Mouse (Mus musculus) yolk sac, embryonic 10.5 days (tissue): ENCODE data around the gene Gm20696.
A peak's percentile ranks its signal among the peaks of the same experiment; 100 is the strongest.

Experiments used
- DNase-seq: peaks from one replicate; pipeline ENCODE4 v3.0.0-alpha.2; 2017; ENCODE audit warnings: low spot score

Gm20696 gene

DNA sequence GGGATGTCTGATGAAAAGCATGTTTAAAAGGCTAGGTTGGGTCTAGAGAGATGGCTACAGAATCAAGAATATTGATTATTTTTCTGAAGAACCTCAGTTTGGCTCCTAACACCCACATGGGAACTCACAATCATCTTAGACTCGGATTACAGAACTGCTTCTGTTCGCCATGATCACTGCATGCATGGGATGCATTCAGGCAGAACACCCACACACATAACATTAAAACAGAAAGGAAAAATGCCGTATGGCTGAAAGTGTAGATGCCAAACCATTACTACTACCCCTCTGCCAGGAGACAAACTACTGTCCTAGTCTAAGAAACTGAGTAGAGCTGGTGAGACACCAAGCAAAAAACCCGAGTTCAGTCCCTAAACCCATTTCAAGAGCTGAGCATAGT lies 336.4 kb downstream of the Gm20696 start:
- no peak for DNase-seq

DNA sequence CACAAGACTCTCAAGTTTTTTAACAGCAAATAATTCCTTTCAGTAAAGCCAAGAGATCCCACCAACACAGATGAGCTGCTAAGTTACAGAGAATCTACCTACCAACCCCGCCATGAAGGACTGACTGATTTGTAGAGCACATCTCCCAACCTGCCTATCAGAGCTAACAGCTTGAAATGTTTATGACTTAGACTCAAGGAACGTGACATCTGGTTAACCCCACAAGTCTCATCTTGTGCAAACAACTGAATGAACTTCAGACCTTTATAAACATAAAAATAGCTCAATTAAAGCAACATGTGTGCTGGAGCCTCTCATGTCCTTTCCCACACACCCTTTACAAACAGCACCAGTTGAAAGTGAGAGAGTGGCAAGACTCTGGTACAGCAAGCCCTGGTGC lies 338.0 kb downstream of the Gm20696 start:
- peak; percentile 25 for DNase-seq

DNA sequence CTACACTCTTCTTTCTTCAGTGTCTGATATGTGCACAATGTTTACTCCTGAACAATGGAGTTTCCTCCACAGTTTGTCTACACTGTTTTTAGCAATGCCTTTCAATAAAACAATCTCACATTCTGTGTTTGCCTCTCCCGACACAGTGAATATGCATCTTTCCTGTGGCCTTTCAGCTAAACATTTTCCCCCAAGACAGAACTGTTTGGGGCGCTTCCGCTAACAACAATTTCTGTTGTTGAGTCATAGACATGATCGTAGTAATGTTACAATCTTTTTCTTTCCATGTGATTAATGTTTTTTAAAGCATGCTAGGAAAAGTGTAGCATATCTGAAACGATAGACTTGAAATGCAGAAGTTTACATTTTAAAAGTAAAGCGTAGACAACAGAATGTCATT lies 338.5 kb downstream of the Gm20696 start:
- no peak for DNase-seq

DNA sequence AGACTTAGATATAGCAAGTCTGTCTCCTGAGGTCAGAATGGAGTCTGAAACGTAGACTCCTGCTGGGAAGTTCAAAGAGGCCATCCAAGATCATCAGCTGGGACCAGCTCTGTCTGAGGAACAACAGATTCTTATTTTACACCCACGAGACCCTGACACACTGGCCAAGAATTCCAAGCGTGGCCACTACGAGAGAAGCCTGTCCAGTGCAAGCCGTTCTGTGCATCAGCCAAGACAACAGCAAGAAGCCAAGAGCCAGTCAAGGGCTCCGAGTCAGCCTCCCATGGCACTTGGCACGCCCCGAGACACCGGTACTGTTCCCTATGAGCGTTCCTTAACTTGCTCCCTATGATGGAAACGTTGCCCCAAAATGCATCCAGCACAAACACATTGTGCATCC lies 338.9 kb downstream of the Gm20696 start:
- no peak for DNase-seq

DNA sequence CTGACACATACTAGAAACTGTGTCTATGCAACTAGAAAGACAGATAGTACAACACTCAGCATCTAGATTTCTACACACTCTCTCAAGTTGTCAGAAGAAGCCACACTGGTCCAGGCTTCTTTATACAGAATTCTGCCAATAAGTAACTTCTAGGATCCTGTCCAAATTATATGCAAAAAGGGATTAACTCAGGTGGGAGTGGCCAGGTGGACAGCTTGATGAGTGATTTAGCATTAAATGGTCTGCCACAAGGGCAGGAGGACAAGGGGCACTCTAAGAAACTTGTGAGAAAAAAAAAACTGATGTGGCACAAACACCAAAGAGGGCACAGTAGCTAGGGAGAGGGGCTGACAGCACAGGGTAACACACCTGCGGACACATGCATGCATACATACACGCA lies 340.7 kb downstream of the Gm20696 start:
- DNase-seq: no peak

DNA sequence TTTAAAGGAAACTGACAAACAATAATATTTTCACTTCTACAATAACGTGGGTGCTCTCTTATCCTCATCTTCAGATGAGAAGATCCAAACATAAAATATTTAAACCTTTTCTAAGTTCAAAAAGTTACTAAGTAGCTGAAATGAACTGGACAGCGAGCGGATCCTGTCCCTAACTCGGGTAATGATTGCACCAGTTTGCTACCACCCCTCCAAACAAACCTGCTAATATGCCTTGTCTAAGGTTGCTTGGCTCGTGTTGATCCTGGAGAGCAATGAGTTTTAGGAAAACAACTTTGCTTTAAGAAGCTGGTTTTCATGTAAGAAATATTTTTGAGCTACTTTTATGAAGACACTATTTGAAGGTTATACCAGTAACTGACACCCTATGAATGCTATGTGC lies 341.1 kb downstream of the Gm20696 start:
- no peak for DNase-seq

DNA sequence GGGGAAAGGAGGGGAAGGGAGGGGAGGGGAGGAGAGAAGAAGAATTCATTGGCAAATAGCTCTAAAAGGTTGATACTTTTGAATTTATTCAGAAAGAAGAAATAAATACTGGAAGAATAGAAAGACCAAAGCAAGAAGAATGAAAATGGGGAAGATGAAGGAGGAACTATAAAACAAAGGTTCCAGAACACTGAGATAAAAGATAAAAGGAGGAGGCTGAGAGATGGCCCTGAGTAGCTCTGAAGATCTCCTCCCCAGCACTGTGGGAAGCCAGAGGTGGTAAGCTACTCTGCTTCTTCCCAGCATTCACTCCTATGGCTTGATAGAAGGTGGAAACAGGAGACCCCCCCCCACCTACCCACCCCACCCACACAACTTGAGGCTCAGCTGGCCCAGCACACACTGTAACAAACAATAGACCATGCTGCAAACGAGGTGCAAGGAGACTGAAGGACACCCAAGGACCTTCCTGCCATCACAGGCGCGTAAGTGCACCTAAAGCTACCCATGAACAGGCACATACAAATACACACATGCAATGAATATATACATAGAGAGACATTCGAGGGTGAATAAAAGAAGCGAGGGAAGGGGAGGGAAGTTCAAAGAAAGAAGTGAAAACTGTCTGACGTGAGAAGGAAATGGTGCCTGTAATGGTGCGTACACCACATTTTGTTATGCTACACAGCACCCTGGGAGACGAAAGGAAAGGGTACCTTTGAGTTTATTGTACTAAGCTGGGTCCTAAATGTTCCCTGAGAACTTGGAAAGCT lies 344.3 kb downstream of the Gm20696 start:
- no peak for DNase-seq

DNA sequence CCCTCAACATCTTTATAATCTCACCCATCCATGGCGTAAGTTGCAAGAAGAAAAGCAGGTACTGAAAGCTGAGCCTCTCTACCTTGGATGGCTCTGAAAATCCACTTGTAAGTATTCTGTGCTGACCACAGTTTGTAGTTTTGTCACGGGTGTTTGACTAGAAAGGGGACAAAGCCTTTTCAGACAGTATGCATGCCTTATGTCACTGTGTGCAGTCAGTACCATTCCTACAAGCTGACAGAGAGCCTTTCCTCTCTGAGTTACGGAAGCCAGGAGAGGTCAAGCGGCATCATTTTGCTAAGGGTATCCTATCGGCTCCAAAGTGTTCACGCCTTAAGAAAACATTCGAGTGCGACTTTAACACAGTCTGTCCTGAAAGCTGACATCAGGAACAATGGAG lies 346.2 kb downstream of the Gm20696 start:
- DNase-seq: no peak

DNA sequence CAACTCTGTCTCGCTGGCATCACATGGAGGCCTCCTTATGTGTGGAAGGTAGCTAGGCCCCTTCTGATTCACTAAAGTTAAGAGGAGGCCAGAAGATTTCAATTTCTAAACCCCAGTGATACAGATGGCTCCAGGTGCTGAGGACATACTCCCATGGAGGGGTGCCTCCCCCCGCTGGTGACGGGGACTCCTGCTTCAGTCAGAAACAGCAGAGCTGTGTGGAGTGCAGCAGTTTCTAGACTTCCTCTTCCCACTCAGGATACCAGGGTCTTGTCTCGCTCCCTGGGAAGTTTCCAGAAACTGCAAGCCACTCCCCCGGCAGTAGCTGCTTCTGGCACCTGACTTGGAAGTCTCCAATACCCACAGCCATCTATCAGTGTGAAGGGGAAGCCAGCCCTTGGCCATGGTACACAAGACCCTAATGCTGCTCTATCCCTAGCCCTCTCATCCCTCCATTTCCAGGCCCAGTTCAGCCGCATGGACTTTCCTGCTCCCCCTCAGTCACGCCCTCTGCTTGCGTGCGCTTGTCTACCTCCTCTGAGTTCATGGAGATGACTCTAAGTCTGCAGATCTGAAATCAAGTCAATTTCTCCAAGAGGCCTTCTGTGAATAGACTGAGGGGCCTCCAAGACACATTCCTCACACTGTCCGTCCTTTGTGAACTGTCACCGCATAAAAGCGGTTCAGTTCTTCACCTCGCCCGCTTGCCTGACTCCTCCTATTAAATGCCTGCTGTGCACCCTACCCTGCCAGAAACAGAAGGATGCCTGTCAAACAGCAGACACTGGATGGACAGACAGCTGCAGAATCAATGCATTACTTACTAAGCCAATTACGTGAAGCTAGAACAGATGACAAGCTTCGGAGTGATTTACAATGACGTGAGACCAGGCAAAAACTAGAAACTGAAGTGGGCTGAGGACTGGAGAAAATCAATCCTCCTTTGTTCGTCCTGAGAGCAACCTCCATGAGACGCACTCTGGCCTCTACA lies 346.9 kb downstream of the Gm20696 start:
- no peak for DNase-seq

DNA sequence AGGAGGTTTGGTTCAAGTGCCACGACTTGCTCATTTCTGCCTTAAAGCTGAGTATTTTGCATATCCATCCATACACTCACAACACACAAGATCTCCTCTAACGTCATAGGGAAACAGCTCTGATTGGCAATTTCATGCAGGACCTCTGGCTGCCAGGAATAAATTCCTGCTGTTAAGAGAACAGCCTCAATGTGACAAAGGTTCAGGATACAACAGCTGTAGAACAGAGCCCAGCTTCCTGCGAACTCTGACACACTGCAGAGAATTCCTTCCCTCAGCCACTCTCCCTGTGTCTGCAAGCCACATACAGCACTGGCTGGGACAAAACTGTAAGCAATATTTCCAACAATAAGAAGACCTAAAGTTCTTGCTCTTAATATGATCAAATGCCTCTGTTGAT lies 351.9 kb downstream of the Gm20696 start:
- no peak for DNase-seq

DNA sequence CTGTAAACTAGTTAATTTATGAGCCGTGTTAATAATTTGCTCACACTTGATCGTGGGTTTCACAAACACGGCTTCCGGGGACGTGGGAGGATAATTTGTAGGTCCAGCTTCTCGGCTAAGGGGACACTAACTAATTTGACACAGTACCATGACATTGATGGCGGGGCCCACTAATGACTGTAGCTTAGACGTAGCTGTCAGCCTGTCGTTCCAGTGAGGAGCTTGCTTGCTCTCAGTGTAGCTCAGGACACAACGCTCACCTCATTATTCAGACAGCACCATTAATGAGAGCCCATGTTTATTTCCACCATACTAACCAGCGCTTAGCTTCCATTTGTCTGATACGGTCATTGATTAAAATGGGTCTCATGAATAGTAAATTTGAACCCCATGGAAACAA lies 356.1 kb downstream of the Gm20696 start:
- DNase-seq: no peak

DNA sequence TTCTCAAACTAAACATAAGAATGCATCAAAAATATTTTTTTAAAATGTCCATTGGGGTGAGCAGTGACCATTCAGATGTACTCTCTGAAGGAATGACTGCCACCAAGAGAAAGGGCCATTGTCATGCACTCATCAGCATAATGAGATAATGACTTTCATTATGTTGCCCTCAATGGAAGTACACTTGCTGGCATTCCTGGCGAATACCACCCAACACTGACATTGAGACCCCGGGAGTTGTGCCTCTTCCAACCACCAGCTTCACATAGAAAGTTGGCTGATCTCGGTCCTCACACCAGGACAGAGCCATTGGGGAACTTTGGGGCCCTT lies 356.5 kb downstream of the Gm20696 start:
- DNase-seq: no peak

DNA sequence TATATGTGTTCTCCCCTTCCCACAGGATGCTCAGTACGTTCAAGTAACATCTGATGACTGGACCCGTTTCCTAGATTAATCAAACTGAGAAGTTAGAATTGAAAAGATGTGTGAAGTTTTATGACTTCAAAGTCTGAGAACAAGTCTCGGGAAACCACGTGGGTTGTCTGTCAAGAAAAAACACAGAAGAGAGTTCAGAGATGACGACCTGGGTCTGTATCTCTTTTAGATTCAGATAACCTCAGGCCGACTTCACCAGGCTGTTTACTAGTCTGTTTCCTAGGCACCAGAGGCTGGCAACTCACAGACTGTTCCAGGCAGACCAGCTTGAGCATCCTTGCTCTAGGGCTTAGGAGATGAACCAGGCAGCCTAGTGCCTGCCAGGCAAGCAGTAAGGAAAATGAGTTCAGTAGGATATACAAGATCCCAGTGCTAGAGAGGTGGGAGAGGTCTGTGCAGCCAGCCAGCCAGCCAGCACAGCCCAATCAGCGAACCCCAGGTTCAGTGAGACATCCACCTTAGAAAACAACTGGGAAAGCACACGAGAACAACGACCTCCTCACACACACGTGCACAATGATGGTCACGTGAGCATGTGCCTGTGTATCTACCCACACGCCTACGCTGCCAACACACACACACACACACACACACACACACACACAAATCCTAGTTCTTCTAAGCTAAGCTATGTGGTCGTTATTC lies 357.0 kb downstream of the Gm20696 start:
- no peak for DNase-seq

DNA sequence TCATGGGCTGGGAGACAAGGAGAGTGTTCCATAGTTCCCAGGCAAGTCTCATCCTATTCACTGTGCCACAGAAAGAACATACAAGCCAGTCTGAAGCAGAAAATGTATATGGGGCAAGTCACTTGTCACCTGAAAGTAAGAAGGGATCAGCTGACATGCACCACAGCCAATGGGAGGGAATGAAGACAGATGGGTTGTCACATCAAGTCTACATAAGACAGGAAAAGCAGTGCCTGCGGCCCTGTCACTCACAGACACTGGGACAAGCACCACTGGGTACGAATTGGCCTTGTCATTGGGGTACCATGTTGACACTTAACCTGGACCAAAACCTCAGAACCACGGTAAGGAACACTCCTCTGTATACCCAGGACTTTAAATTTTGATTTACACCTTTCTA lies 360.8 kb downstream of the Gm20696 start:
- no peak for DNase-seq

DNA sequence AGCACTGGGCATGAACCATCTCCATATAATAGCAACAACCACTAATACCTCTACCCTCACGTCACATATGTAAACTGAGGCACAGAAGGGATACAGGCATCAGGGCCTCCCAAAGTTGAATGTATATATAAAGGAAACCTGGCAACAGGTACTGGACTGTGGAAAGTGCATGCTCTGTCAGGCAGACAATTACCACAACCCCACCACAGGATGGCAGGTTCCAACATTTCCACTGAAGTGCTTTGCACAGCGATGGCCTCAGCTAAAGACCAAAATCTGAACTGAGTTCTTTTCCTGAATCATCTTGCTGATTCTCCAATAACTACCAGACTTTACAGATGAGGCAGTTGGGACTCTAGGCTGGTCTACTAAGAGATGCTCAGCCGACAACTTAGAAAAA lies 361.4 kb downstream of the Gm20696 start:
- DNase-seq: no peak

DNA sequence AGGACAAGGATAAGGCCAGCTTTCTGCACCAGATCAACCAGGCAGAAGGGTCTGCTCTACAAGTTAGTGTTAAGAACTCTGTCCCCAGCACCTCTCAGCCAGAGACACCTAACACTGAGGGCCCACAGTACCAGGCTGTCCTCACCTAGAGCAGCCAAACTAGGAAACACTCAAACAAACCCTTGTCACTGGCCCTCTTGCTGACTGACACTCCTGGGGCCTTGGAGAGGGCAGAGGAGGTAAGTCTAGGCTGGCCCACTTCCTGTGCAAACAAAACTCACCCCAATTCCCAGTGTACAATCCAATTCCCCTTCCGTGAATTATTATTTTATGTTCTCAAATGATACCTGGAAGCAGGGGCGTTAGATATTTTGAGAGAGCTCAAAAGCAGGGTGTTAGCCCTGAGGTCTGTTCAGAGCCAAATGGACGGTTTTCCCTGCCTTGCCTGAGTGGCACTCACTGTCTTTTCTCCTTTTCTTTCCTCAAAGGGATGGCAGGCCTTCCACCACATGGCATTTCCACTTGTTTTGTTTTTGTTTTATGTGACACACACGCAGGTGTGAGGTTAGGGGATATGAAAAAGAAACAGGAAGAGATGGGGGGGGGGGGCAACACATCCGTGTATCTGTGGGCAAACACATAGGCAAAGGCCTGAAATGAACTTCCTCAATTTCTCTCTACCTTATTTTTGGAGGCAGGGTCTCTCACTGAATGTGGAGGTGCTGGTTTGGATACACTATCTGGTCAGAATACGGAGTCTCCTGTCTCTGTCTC lies 363.7 kb downstream of the Gm20696 start:
- no peak for DNase-seq

DNA sequence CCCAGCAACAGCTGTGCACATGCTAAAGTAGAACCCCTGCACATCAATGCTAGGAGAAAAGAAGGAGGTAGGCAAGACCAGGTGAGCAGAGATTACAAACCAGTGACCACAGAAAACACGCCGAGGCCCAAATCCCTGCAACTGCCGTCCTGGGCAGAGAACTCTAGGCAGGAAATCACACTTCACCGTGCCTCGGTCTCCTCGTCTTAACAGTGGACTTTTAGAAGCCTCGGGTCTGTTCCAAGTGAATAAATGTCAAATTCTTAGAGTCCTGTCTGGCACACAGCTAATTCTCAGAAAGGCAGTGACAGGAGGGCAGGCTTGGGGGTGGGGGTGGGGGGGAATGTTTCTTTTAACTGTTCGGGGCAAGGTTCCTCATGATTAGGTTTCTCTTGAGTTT lies 364.7 kb downstream of the Gm20696 start:
- peak; percentile 30 for DNase-seq

DNA sequence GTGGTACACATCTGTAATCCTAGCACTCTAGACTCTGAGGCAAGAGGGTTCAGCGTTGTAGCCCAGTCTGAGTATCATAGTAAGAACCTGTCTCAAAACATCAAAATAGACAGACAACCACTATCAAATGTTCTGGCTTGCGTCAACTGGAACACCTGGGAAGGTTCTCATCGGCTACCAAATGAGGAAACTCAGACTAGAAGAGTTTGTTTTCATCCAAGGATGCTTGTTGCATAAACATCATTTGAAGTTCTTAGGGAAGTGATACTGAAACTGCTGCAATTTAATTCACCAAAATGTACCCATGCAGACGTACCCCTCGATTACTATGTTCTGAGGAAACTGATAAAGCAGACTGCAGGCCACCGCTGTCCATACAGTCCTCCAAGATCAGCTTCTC lies 366.4 kb downstream of the Gm20696 start:
- DNase-seq: no peak

DNA sequence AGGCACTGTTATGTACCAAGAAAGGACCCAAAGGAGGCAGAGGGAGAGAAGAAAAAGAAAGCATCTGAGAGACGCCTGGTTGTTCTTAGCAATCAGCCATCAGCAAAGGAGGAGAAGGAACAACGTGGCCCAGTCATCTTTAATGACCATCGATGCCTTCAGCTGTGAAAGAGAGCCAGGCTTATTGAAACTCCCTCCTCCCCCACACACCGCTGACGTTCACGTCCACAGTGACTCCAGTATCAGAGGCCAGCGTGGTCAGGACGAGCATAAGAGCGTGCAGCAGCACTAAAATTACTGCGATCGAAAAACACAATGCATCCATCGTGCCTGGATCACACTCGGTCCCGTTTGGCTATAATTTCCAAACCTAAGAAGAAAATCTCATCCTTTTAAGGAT lies 367.4 kb downstream of the Gm20696 start:
- no peak for DNase-seq

DNA sequence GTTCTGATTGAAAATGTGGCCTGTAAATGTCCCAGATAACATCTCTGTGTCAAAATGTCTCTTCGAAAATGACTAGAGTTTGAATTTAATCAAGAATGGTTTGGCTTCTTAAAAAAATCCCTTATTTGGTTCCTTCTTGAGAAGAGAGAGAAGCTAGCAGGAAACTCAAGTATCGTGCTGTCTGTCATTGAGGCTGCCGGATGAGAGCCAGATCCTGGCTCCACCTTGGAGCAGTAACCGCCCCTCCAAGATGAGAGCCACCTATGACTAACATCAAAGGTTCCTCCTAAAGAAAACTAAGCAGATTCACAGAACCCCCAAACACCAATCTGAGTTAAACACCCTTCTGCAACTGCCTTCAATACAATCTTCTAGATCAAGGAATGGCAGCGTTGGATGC lies 369.1 kb downstream of the Gm20696 start:
- no peak for DNase-seq

DNA sequence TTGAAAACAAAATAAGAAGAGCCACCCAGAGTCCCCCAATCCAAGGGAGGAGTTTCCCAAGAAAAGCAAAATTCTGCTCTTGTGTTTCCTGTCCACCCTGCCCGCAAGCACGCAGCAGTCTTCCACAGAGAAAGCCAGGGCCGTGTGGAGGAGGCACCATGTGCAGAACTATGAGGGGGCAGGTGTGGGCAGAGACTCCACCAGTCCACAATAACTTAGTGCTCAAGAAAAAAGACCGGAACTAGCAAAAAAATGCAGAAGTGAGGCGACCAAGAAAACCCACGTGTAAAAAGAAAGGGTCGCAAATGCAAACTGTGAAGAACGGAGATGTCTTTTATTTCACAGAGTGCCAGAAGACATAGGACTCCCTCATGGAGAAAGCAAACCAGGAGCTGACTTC lies 371.1 kb downstream of the Gm20696 start:
- DNase-seq: no peak

DNA sequence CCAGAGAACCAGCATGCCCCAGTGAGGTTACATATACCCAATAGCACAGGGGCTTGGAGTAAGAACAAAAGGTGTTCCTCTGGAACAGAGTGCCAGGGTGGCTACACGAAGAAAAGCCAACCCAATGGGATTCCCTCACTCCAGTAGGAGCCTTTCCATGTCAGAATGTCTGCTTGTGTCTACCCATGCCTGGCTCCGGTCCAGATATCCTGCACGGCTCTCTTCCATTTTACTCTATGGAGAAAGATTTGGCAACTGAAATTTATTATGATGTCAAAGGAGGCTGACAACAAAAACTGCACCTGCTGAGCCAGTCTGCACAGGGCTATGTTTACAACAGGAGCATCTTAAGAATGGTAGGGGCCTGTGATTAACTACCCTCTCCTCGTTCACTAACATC lies 377.4 kb downstream of the Gm20696 start:
- DNase-seq: no peak
